Mouse (Mus musculus): ENCODE measurements around the gene L3mbtl4. TPM values are rescaled to one million over a fixed set of nuclear protein-coding genes. Genes with fewer than 3 reads are reported as not detected.

L3mbtl4 gene
- polyA plus RNA-seq (2017; shearing (Covaris generic)): not detected

DNA sequence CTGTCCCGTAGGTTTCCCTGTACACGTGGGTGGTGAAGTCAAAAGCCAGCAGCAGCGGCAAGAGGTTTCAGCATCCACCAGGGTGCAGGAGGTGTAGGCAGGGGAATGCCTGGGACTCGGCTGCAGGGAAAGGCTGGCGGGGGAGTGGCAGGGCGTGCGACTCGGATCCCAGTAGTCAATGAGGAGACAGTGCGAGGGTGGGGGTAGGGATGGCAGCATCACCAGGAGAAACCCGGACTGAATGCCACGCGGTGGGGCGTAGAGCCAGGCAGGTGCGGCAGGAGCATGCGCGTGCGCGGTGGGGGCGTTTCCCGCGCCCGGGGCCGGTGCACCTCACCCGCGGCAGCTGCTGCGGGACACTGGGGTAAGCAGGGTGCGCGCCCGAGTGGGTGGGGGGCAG is at the start of gene L3mbtl4:
Gene L3mbtl4, plus strand, starts transcription at position 271 of the 400 bp plus-strand sequence.

GRCm38 (mm10) chr17:68826323-68826722 is 552.7 kb downstream of the L3mbtl4 start, which contains the start of gene Tmem200c:
TSS of gene Tmem200c (plus strand) at chr17:68826623.

All from naive thymus-derived CD4-positive, alpha-beta T cell, adult 5 months (primary cell).